Comparison of ENCODE assay signal across 22 mouse cellular contexts in genomic region chr2:39011971-39012370, GRCm38 (mm10). TPM values are rescaled to one million over a fixed set of nuclear protein-coding genes. Genes with fewer than 3 reads are reported as not detected.
A peak's percentile ranks its signal among the peaks of the same experiment; 100 is the strongest.
DNase-seq lines count a peak whose midpoint lies in the region; TF ChIP-seq lines count a peak whose summit lies in the region.
"Had no signal": no experiment of that assay in that cellular context is flagged by ENCODE, and none has a peak within 500 bp of the region (broad histone marks: within the 10 kb centered on the region; RNA-seq: fewer than 3 reads in every experiment).

No protein-coding gene starts in this region.

- H3K27ac ChIP-seq in heart, adult 2 months = peak overlapping the region; percentile 84
- H3K27ac ChIP-seq in left cerebral cortex, adult 2 months = peak overlapping the region; percentile 19; the same call in 1 of the 2 replicates
- H3K27ac ChIP-seq in bone marrow, adult 2 months (ENCODE audit: control insufficient read depth, insufficient read depth, low read depth, low read length, poor library complexity) = peak overlapping the region; percentile 33; the same call in 1 of the 2 replicates
- peak overlapping the region; percentile 93 for H3K27ac ChIP-seq in brown adipose tissue, adult 24 weeks (replicated peaks; ENCODE audit: low read depth, low read length)
- H3K27ac ChIP-seq: embryonic facial prominence, embryonic 15.5 days; forebrain, embryonic 15.5 days; limb, embryonic 13.5 days; liver, embryonic 12.5 days; neural tube, embryonic 13.5 days; stomach, embryonic 15.5 days had no signal

- intact Hi-C loops in heart, adult 2 months (cut with DNase I) = no loop called here
- intact Hi-C loops in heart, postnatal 36 days (cut with DNase I) = loop anchor here (5.0 kb wide), 1 partner anchor 180 kb away; the partner anchor contains the start of gene Scai
- intact Hi-C loops in left cerebral cortex, adult 2 months (cut with DNase I) = no loop called here

- TF ChIP-seq CTCF in heart, adult 2 months (IDR thresholded peaks at IDR 0.05) = no peak
- no peak for TF ChIP-seq CTCF in left cerebral cortex, adult 2 months (IDR thresholded peaks at IDR 0.05)
- TF ChIP-seq CTCF in bone marrow, adult 2 months (IDR thresholded peaks at IDR 0.05; ENCODE audit: control insufficient read depth, insufficient read depth, low read length) = no peak

- no peak for DNase-seq in heart, adult 2 months
- no peak for DNase-seq in heart, postnatal 36 days
- DNase-seq in left cerebral cortex, adult 2 months (ENCODE audit: extremely low spot score in 1 of 2, low spot score in 2 of 2) = no peak
- DNase-seq in left cerebral cortex, adult 18-20 months (ENCODE audit: low spot score in 2 of 2) = no peak
- no peak for DNase-seq in thymus, adult 18-20 months
- no peak for DNase-seq in kidney, adult 8-10 months
- DNase-seq: adrenal gland, postnatal 10 days; cerebellum, adult 18-20 months; cerebellum, postnatal 10 days; kidney, adult 9 months; kidney, postnatal 10 days; layer of hippocampus, adult 9-11 months; lung, adult 18-20 months; thymus, postnatal 14 days had no signal

- H3K79me2 ChIP-seq in heart, adult 2 months (replicated peaks; ENCODE audit: control insufficient read depth, insufficient read depth, low read length) = peaks cover 1% of the 10 kb centered on the region; the same call in 1 of the 2 replicates

- no peaks in the 10 kb centered on the region for H3K27me3 ChIP-seq in heart, adult 2 months (ENCODE audit: control insufficient read depth, insufficient read depth, low read length)
- H3K27me3 ChIP-seq: embryonic facial prominence, embryonic 15.5 days; forebrain, embryonic 15.5 days; limb, embryonic 13.5 days; liver, embryonic 12.5 days; neural tube, embryonic 13.5 days; stomach, embryonic 15.5 days had no signal

- 59% methylated on average over 3 of the region's 3 CpGs for WGBS in heart, adult 2 months
- 77% methylated on average over 3 of the region's 3 CpGs for WGBS in bone marrow, adult 2 months

- peak overlapping the region; percentile 44 for H3K9ac ChIP-seq in heart, adult 2 months (ENCODE audit: low read depth, low read length)
- H3K9ac ChIP-seq: embryonic facial prominence, embryonic 15.5 days; forebrain, embryonic 15.5 days; limb, embryonic 13.5 days; liver, embryonic 12.5 days; stomach, embryonic 15.5 days had no signal

- peaks cover 15% of the 10 kb centered on the region for H3K4me1 ChIP-seq in heart, adult 2 months (ENCODE audit: control insufficient read depth, insufficient read depth, low read length)
- peaks cover 5% of the 10 kb centered on the region for H3K4me1 ChIP-seq in bone marrow, adult 2 months (ENCODE audit: control insufficient read depth, insufficient read depth, low read length)
- H3K4me1 ChIP-seq in brown adipose tissue, adult 24 weeks (ENCODE audit: control insufficient read depth, insufficient read depth, insufficient read length, low read length) = peaks cover 19% of the 10 kb centered on the region

- no peak for TF ChIP-seq EP300 in heart, adult 2 months (IDR thresholded peaks at IDR 0.05; ENCODE audit: insufficient read depth, low read depth, low read length)

- TF ChIP-seq POLR2A in heart, adult 2 months (IDR thresholded peaks at IDR 0.05; ENCODE audit: insufficient read depth, low read depth, low read length) = no peak
- TF ChIP-seq POLR2A in bone marrow, adult 2 months (IDR thresholded peaks at IDR 0.05; ENCODE audit: borderline replicate concordance, control insufficient read depth, low read depth, low read length) = no peak

- H3K4me3 ChIP-seq in heart, adult 2 months = no peak overlapping the region
- no peak overlapping the region for H3K4me3 ChIP-seq in left cerebral cortex, adult 2 months
- H3K4me3 ChIP-seq in bone marrow, adult 2 months (replicated peaks; ENCODE audit: control insufficient read depth, low read depth, low read length) = no peak overlapping the region
- no peak overlapping the region for H3K4me3 ChIP-seq in brown adipose tissue, adult 24 weeks (ENCODE audit: insufficient read depth, low read depth, low read length)
- H3K4me3 ChIP-seq: embryonic facial prominence, embryonic 15.5 days; forebrain, embryonic 15.5 days; limb, embryonic 13.5 days; liver, embryonic 12.5 days; neural tube, embryonic 13.5 days; stomach, embryonic 15.5 days had no signal

- peaks cover 28% of the 10 kb centered on the region for H3K36me3 ChIP-seq in heart, adult 2 months (ENCODE audit: control insufficient read depth, insufficient read depth, low read length)

RNA-seq across cellular contexts. Expression of gene Rpl35, which starts 6.5 kb away (rescaled TPM):
- total RNA-seq in heart, adult 2 months (2021) = 100 to 1,000 TPM; 307 to 341 TPM
- polyA plus RNA-seq in heart, adult 2 months (2012; rRNA removed) = 90.7 and 108 TPM in 2 replicates
- 100 to 1,000 TPM; 321 to 338 TPM for total RNA-seq in heart, postnatal 36 days (2021)
- total RNA-seq in left cerebral cortex, adult 2 months (2021) = 100 to 1,000 TPM; 251 to 253 TPM
- 100 to 1,000 TPM; 265 to 280 TPM for total RNA-seq in left cerebral cortex, adult 18-20 months (2021)
- 129 and 218 TPM in 2 replicates for polyA plus RNA-seq in bone marrow, adult 2 months (2011; ENCODE audit: insufficient read depth, insufficient read length, low replicate concordance, missing spikeins)
- 120 and 144 TPM in 2 replicates for polyA plus RNA-seq in brown adipose tissue, adult 24 weeks (2012; ENCODE audit: insufficient read depth, insufficient read length, missing spikeins)

RNA-seq across cellular contexts. Expression of gene Arpc5l, which starts 6.8 kb away (rescaled TPM):
- 100 to 1,000 TPM in 1 of 2 experiments, 10 to 100 TPM in 1; 85.1 to 102 TPM for total RNA-seq in heart, adult 2 months (2021)
- polyA plus RNA-seq in heart, adult 2 months (2012; rRNA removed) = 38.8 and 51.5 TPM in 2 replicates
- 10 to 100 TPM; 90.1 to 99.9 TPM for total RNA-seq in heart, postnatal 36 days (2021)
- total RNA-seq in left cerebral cortex, adult 2 months (2021) = 100 to 1,000 TPM; 106 to 108 TPM
- 100 to 1,000 TPM; 102 to 109 TPM for total RNA-seq in left cerebral cortex, adult 18-20 months (2021)
- 42.4 and 71.5 TPM in 2 replicates for polyA plus RNA-seq in bone marrow, adult 2 months (2011; ENCODE audit: insufficient read depth, insufficient read length, low replicate concordance, missing spikeins)
- polyA plus RNA-seq in brown adipose tissue, adult 24 weeks (2012; ENCODE audit: insufficient read depth, insufficient read length, missing spikeins) = 101 and 120 TPM in 2 replicates

RNA-seq across cellular contexts. Expression of gene Wdr38, which starts 14.7 kb away (rescaled TPM):
- total RNA-seq in heart, adult 2 months (2021) = under 1 TPM in 1 of 2 experiments, not detected in 1; 0.20 TPM
- polyA plus RNA-seq in heart, adult 2 months (2012; rRNA removed) = 0.47 and 0.59 TPM in 2 replicates
- under 1 TPM in 1 of 2 experiments, not detected in 1; 0.14 TPM for total RNA-seq in heart, postnatal 36 days (2021)
- total RNA-seq in left cerebral cortex, adult 2 months (2021) = under 1 TPM; 0.32 to 0.70 TPM
- total RNA-seq in left cerebral cortex, adult 18-20 months (2021) = under 1 TPM; 0.44 to 0.47 TPM
- polyA plus RNA-seq in bone marrow, adult 2 months (2011; ENCODE audit: insufficient read depth, insufficient read length, low replicate concordance, missing spikeins) = 1.4 and 2.0 TPM in 2 replicates
- polyA plus RNA-seq in brown adipose tissue, adult 24 weeks (2012; ENCODE audit: insufficient read depth, insufficient read length, missing spikeins) = not detected in 2 replicates

RNA-seq across cellular contexts. Expression of gene Golga1, which starts 53.4 kb away (rescaled TPM):
- total RNA-seq in heart, adult 2 months (2021) = 10 to 100 TPM; 13.4 to 14.0 TPM
- 7.6 and 18.3 TPM in 2 replicates for polyA plus RNA-seq in heart, adult 2 months (2012; rRNA removed)
- 10 to 100 TPM; 14.5 to 16.6 TPM for total RNA-seq in heart, postnatal 36 days (2021)
- 10 to 100 TPM; 30.3 to 31.1 TPM for total RNA-seq in left cerebral cortex, adult 2 months (2021)
- total RNA-seq in left cerebral cortex, adult 18-20 months (2021) = 10 to 100 TPM; 28.3 to 32.2 TPM
- 16.5 and 23.6 TPM in 2 replicates for polyA plus RNA-seq in bone marrow, adult 2 months (2011; ENCODE audit: insufficient read depth, insufficient read length, low replicate concordance, missing spikeins)
- polyA plus RNA-seq in brown adipose tissue, adult 24 weeks (2012; ENCODE audit: insufficient read depth, insufficient read length, missing spikeins) = 10.3 and 20.1 TPM in 2 replicates

Comparison
In these comparisons a context has a peak if more than half of its experiments do, and no peak if none do; other contexts are left out.
1. H3K27ac ChIP-seq: peak in every context shown above with its lines; median percentile 93 in brown adipose tissue, adult 24 weeks; 84 in heart, adult 2 months; 33 in bone marrow, adult 2 months; 19 in left cerebral cortex, adult 2 months.